Mouse (Mus musculus) forebrain, embryonic 10.5 days (tissue): ENCODE data around the gene Ankrd24. TPM values are rescaled to one million over a fixed set of nuclear protein-coding genes. Genes with fewer than 3 reads are reported as not detected.
"Not testable (repeated sequence)": the region's sequence is repeated elsewhere in the genome, so short reads cannot be mapped to it uniquely, and the experiment has no call there.

ENCODE experiments used
- DNase-seq: peaks from one replicate; pipeline ENCODE4 v3.0.0-alpha.2; 2017; ENCODE audit warnings: low spot score; ENCODE audit errors: extremely low spot score
- H3K27ac ChIP-seq: fragments of 300-500 bp; sonication (generic); 2 replicates; pipeline ENCODE4 v1.5.1; 2016; ENCODE audit warnings: mild to moderate bottlenecking
- H3K27me3 ChIP-seq: fragments of 300-500 bp; sonication (generic); 2 replicates; pipeline ENCODE4 v1.6.1; 2016; ENCODE audit warnings: mild to moderate bottlenecking; ENCODE audit not compliant: poor library complexity, severe bottlenecking
- H3K36me3 ChIP-seq: fragments of 300-500 bp; sonication (generic); replicated peaks from 2 replicates; pipeline ENCODE4 v1.6.1; 2016; ENCODE audit warnings: mild to moderate bottlenecking, moderate library complexity
- H3K4me1 ChIP-seq: fragments of 300-500 bp; sonication (generic); 2 replicates; pipeline ENCODE4 v1.6.1; 2016
- H3K4me3 ChIP-seq: fragments of 300-500 bp; sonication (generic); 2 replicates; pipeline ENCODE4 v1.5.1; 2016; ENCODE audit warnings: mild to moderate bottlenecking, moderate library complexity
- H3K9me3 ChIP-seq: fragments of 300-500 bp; sonication (generic); 2 replicates; pipeline ENCODE4 v1.6.1; 2016; ENCODE audit warnings: mild to moderate bottlenecking, moderate library complexity
- WGBS: fragments of 180-500 bp; shearing (Covaris S2); methylation state at CpG from one replicate; pipeline ENCODE4 v1.1.7; 2016; 5-methylcytosine and 5-hydroxymethylcytosine counted together
- polyA plus RNA-seq: library from polyadenylated mRNA; unstranded; fragments of >200 nt; fragmentation: Nextera tagmentation; extraction: Ambion mirVana; gene quantifications from 2 replicates; pipeline ENCODE4 v1.2.1, GENCODE M21; 2016

Ankrd24 gene
- polyA plus RNA-seq, 1 experiment from 2014 or later: 4.8 TPM

DNA sequence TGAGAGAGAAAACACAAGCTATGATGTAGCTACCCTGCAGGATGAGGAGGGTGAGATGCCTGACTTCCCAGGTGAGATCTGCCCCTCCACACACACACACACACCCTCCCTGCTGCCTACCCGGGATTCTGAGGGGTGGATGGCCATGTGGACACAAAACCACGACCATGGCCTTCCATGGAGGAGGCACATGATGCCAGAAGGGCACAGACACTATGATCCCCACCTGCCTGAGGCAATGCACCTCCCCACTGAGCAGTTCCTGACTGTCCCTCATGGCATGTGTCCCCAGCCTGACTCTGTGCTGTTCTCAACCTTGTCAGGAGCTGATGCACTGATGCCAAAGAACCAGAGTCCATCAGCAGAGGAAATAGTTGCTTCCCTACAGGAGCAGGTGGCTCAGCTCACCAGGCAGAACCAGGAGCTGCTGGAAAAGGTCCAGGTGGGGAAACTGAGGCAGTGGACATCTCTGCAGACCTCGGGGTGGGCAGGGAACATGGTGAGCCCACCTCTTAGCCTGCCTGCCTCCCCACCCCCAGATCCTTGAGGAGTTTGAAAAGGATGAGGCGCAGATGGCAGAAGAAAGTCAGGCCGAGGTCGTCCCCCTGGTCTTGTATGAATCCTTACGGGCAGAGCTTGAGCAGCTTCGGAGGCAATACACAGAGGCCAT, 13.8 kb downstream of the Ankrd24 start:
- no peak for DNase-seq
- Histone ChIP-seq H3K27ac (no peak overlapping the region; the same call in 1 of the 2 replicates), H3K4me3 (peak overlapping the region; percentile 64), H3K4me1 (peaks cover 38% of the 10 kb centered on the region), H3K27me3 (0 out of 2 replicates have a peak, but pooled peaks cover 8% of the 10 kb centered on the region), H3K36me3 (no peaks in the 10 kb centered on the region), H3K9me3 (no peaks in the 10 kb centered on the region)
- WGBS: 85% methylated on average over 8 of the region's 8 CpGs

GRCm38 (mm10) chr10:81642648-81643448, 14.5 kb downstream of the Ankrd24 start:
- WGBS: 24% methylated on average over 24 of the region's 24 CpGs
- Histone ChIP-seq H3K9me3 (no peaks in the 10 kb centered on the region), H3K4me3 (peak overlapping the region; percentile 64), H3K36me3 (no peaks in the 10 kb centered on the region), H3K27ac (peak overlapping the region; percentile 95), H3K27me3 (0 out of 2 replicates have a peak, but pooled peaks cover 8% of the 10 kb centered on the region), H3K4me1 (peaks cover 38% of the 10 kb centered on the region)
- DNase-seq: no peak

DNA sequence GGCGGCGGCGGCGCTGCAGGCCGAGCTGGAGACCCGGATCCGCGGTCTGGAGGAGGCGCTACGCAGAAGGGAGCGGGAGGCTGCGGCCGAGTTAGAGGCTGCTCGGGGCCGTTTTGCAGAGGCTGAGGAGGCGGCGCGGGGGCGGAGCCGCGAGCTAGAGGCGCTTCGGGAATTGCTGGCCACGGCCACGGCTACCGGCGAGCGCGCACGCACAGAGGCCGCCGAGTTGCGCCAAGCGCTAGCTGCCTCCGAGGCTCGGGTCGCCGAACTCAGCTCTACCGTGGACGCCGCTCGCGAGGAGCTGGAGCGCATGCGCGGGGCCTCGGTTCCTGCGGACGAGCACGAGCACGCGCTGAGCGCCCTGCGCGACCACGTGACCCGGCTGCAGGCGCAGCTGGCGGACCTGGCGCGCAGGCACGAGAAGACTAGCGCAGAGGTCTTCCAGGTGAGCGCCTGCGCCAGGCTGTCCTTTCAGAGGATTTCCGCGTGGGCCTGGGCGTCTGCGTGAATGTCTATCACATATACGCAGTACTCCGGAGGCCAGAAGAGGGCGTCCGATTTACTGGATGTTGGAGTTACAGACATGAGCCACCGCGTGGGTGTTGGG, 15.2 kb downstream of the Ankrd24 start:
- H3K4me3 ChIP-seq: peak overlapping the region; percentile 64
- H3K4me1 ChIP-seq: peaks cover 39% of the 10 kb centered on the region
- no peaks in the 10 kb centered on the region for H3K9me3 ChIP-seq
- H3K27ac ChIP-seq: peak overlapping the region; percentile 95
- H3K36me3 ChIP-seq: no peaks in the 10 kb centered on the region
- 0 out of 2 replicates have a peak, but pooled peaks cover 8% of the 10 kb centered on the region for H3K27me3 ChIP-seq
- DNase-seq: peak; percentile 93
- under 1% methylated on average over 75 of the region's 75 CpGs for WGBS

DNA sequence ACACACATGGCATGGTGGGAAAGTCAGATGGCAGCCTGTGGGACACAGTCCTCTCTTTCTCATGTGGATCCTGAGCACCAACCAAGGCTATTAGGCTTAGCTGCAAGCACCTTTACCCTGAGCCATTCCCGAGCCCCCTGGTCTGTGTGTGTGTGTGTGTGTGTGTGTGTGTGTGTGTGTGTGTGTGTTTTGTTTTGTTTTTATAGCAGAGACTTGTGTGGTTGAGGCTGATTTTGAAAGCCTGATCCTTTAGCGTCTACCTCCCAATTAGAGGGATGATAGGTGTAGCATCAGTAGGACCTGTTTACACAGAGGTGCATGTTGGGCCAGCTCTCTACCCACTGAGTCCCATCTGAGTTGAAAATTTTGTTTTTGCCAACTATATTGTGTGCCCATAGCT, 15.8 kb downstream of the Ankrd24 start:
- no peak for DNase-seq
- Histone ChIP-seq H3K27me3 (0 out of 2 replicates have a peak, but pooled peaks cover 8% of the 10 kb centered on the region), H3K4me1 (peaks cover 41% of the 10 kb centered on the region), H3K9me3 (no peaks in the 10 kb centered on the region), H3K4me3 (peak overlapping the region; percentile 64), H3K36me3 (no peaks in the 10 kb centered on the region), H3K27ac (peak overlapping the region; percentile 95)
- 66% methylated on average over 2 of the region's 2 CpGs for WGBS

GRCm38 (mm10) chr10:81644716-81645115, 16.4 kb downstream of the Ankrd24 start:
- no peak for DNase-seq
- WGBS: 90% methylated on average over 18 of the region's 18 CpGs
- no peaks in the 10 kb centered on the region for H3K9me3 ChIP-seq
- H3K27me3 ChIP-seq: 0 out of 2 replicates have a peak, but pooled peaks cover 8% of the 10 kb centered on the region
- no peak overlapping the region for H3K27ac ChIP-seq
- no peak overlapping the region for H3K4me3 ChIP-seq
- peaks cover 41% of the 10 kb centered on the region for H3K4me1 ChIP-seq
- no peaks in the 10 kb centered on the region for H3K36me3 ChIP-seq

GRCm38 (mm10) chr10:81645391-81645790, 17.1 kb downstream of the Ankrd24 start:
- no peak overlapping the region for H3K27ac ChIP-seq
- 0 out of 2 replicates have a peak, but pooled peaks cover 3% of the 10 kb centered on the region for H3K9me3 ChIP-seq
- H3K27me3 ChIP-seq: 0 out of 2 replicates have a peak, but pooled peaks cover 8% of the 10 kb centered on the region
- peaks cover 3% of the 10 kb centered on the region for H3K36me3 ChIP-seq
- DNase-seq: no peak
- WGBS: 91% methylated on average over 4 of the region's 4 CpGs
- no peak overlapping the region for H3K4me3 ChIP-seq
- peaks cover 46% of the 10 kb centered on the region for H3K4me1 ChIP-seq

DNA sequence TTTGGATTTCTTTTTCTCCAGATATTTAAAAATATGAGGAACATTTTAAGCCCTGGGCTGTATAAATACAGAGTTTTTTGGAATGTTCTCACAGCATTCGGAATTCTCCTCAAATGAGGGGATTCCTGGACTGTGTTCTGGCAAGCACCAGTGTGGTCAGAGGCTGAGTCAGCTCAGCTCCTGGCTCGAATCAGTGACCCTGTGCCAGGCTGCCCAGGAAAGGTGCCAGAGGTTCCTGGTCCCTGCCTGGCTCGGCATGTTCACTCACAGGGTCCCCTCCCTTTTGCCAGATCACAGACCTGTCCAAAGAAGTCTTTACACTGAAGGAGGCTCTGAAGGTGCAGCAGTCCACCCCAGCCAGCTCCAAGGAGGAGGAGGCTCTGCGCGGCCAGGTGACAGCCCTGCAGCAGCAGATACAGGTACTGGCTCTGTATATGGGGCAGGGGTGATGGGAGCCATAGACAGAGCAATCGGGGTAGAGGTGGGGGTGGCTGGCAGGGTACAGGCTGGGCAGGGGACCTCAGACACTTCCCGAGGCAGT, 17.7 kb downstream of the Ankrd24 start:
- Histone ChIP-seq H3K9me3 (peaks cover 10% of the 10 kb centered on the region), H3K27ac (no peak overlapping the region), H3K4me1 (peaks cover 43% of the 10 kb centered on the region), H3K36me3 (peaks cover 10% of the 10 kb centered on the region), H3K4me3 (no peak overlapping the region), H3K27me3 (0 out of 2 replicates have a peak, but pooled peaks cover 8% of the 10 kb centered on the region)
- no peak for DNase-seq
- WGBS: 87% methylated on average over 7 of the region's 7 CpGs

DNA sequence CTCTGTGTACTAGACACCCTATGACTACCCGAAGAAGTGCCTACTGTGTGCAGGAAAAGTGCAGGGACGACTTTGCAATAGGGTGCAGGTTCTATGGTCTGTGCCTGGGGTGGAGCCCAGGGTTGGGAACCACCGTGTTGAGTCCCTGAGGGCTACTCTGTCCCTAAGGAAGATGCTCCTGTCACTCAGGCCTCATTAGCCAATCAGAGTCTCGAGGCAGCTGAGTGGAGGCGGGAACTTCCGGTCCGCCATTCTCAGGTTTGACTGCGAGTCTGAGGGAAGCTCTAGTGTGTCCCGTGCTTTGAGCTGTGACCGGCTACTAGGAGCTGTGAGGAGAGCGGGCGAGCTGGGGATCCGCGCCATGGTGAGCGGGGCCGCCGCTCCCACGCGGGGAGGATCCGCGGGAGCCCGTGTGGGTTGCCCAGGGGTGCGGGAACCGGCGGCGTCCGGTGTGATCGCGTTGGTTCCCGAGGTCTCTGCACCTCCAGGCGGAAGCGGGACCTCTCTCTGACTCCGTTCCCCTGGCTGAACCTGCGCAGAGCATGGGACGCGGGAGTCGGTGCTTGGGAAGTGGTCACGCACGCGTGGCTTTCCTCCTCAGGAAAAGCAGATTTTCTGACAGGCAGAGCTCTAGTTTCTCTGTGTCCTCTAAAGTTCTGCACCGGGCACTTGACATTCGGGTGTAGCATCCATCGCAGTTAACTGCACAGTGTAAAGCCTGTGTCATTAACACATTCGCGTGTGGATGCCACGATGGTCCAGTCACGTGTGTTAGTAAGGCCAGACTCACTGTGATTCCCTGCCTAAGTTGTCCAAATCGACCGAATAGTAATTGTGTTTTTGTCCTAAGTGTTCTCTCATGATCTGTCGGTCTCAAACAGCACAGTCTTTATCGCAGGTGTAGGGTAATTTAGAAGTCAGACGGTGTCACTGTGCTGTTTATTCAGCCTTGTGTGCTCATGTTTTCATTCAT, 20.7 kb downstream of the Ankrd24 start, which contains the start of gene Gm10778:
TSS of gene Gm10778 (plus strand) at position 257 of the 973 bp plus-strand sequence.
- peak within 1 kb of the TSS; percentile 63 for H3K4me3 ChIP-seq
- peaks cover 17% of the 10 kb centered on the region for H3K4me1 ChIP-seq
- peaks cover 40% of the 10 kb centered on the region for H3K36me3 ChIP-seq
- DNase-seq: peak; percentile 89
- H3K9me3 ChIP-seq: peaks cover 40% of the 10 kb centered on the region
- H3K27me3 ChIP-seq: not testable (repeated sequence)
- WGBS: 5% methylated on average over 34 of the region's 52 CpGs
- peak within 1 kb of the TSS; percentile 88 for H3K27ac ChIP-seq

DNA sequence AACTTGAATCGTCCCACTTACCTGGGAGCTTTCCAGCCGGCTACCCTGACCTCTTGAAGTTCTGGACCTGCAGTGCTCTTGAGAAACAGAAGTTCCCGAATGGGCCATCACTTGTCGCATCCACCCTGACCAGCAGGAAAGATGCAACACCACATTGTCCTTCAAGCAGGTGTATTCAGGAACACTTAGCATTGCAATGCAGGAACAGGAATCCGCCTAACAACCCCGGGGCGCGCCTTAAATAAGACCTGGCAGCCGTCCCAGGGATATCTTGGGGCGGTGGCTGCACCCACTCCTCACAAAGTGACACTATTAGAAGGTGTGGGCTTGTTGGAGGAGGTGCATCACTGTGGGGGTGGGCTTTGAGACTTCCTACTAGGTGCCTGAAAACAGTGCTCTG, 26.8 kb downstream of the Ankrd24 start:
- Histone ChIP-seq H3K36me3 (peaks cover 86% of the 10 kb centered on the region), H3K27me3 (no peaks in the 10 kb centered on the region), H3K27ac (no peak overlapping the region), H3K4me3 (no peak overlapping the region), H3K9me3 (peaks cover 90% of the 10 kb centered on the region), H3K4me1 (peaks cover under 1% of the 10 kb centered on the region)
- WGBS: 94% methylated on average over 10 of the region's 10 CpGs
- DNase-seq: no peak

DNA sequence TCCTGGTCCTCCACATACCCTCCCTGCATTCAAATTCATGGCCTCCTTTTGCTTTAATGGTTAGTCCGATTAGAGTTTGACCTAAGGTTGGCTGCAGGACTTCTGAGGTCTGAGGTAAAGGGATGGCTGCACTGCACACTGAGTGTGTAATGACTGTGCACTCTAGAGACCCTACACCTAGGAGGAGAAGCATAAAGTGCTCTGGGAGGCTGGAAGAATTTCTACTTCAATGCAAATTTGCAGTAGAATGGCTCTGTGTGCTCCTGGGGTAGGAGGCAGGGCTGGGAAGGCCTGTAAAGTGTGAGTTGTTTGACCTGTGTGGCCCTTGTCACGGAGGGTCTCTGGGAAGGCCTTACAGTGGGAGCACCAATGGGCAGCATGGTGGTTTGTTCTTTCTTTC, 27.8 kb downstream of the Ankrd24 start:
- H3K27me3 ChIP-seq: no peaks in the 10 kb centered on the region
- H3K4me1 ChIP-seq: no peaks in the 10 kb centered on the region
- H3K27ac ChIP-seq: no peak overlapping the region
- H3K9me3 ChIP-seq: peaks cover 85% of the 10 kb centered on the region
- 94% methylated on average over 2 of the region's 2 CpGs for WGBS
- DNase-seq: no peak
- peaks cover 80% of the 10 kb centered on the region for H3K36me3 ChIP-seq
- no peak overlapping the region for H3K4me3 ChIP-seq

DNA sequence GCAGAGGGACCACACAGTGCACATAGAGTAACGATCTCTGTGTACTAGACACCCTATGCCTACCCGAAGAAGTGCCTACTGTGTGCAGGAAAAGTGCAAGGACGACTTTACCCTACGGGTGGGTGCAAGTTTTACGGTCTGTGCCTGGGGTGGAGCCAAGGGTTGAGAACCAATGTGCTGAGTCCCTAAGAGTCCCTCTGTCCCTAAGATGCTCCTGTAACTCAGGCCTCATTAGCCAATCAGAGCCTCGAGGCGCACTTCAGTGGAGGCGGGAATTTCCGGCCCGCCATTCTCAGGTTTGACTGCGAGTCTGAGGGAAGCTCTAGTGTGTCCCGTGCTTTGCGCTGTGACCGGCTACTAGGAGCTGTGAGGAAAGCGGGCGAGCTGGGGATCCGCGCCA, 58.8 kb downstream of the Ankrd24 start:
- not testable (repeated sequence) for H3K27ac ChIP-seq, H3K4me1 ChIP-seq, DNase-seq, H3K9me3 ChIP-seq, H3K4me3 ChIP-seq, H3K36me3 ChIP-seq, H3K27me3 ChIP-seq
- WGBS: no CpG with 5 or more reads among the region's 18 CpGs
